Mouse (Mus musculus) spleen, postnatal 4 days (tissue): ENCODE results near the gene Sox15.
"Not testable (repeated sequence)": the region's sequence is repeated elsewhere in the genome, so short reads cannot be mapped to it uniquely, and the experiment has no call there.

Source experiments
- DNase-seq, 2 experiments: peaks; one replicate each; pipeline ENCODE4 v3.0.0; 2022; ENCODE audit warnings: low spot score in 2 of 2

Sox15 gene

GRCm38 (mm10) chr11:69699595-69699994 is 44.5 kb downstream of the Sox15 start:
- no peak for DNase-seq

- not testable (repeated sequence) for DNase-seq
Observed at GRCm38 (mm10) chr11:69702886-69703285, 47.8 kb downstream of the Sox15 start.

- not testable (repeated sequence) for DNase-seq
Observed at GRCm38 (mm10) chr11:69703381-69703780, 48.3 kb downstream of the Sox15 start.

- no peak for DNase-seq
Observed at GRCm38 (mm10) chr11:69703814-69704612, 48.9 kb downstream of the Sox15 start.

GRCm38 (mm10) chr11:69704613-69705010 is 49.5 kb downstream of the Sox15 start:
- no peak for DNase-seq
